Mouse (Mus musculus) cerebellum, adult 2 months (tissue): ENCODE measurements around the gene Mon2. TPM values are rescaled to one million over a fixed set of nuclear protein-coding genes. Genes with fewer than 3 reads are reported as not detected.
A peak's percentile ranks its signal among the peaks of the same experiment; 100 is the strongest.
"Not testable (repeated sequence)": the region's sequence is repeated elsewhere in the genome, so short reads cannot be mapped to it uniquely, and the experiment has no call there.

Experiments
- DNase-seq, 2 experiments: peaks; one replicate each; pipeline ENCODE4 v3.0.0; 2021
- H3K27ac ChIP-seq: fragments of 200-500 bp; 2 replicates; pipeline ENCODE4 v1.5.1; 2012; ENCODE audit warnings: low read length, control low read depth, inconsistent platforms; ENCODE audit not compliant: insufficient read depth
- H3K27me3 ChIP-seq: fragments of 200-500 bp; 2 replicates; pipeline ENCODE4 v1.6.1; 2012; ENCODE audit warnings: inconsistent platforms, mild to moderate bottlenecking, low read length, moderate library complexity; ENCODE audit not compliant: control insufficient read depth, insufficient read depth
- H3K4me1 ChIP-seq: fragments of 200-500 bp; 2 replicates; pipeline ENCODE4 v1.6.1; 2011; ENCODE audit warnings: low read length; ENCODE audit not compliant: control insufficient read depth, insufficient read depth
- H3K4me3 ChIP-seq: fragments of 200-500 bp; replicated peaks from 2 replicates; pipeline ENCODE3; 2011; ENCODE audit warnings: mild to moderate bottlenecking, low read depth, low read length, control low read depth; ENCODE audit not compliant: insufficient read depth
- CTCF ChIP-seq: fragments of 200-500 bp; IDR thresholded peaks from 2 replicates; pipeline ENCODE4 v1.5.1; 2011; ENCODE audit warnings: low read depth, mild to moderate bottlenecking, control low read depth, low read length, moderate library complexity, borderline replicate concordance; ENCODE audit not compliant: insufficient read depth
- POLR2A ChIP-seq: fragments of 200-500 bp; IDR thresholded peaks from 2 replicates; pipeline ENCODE4 v1.6.1; 2011; ENCODE audit warnings: low read length, control low read depth, borderline replicate concordance; ENCODE audit not compliant: insufficient read depth
- WGBS: fragments of 180-500 bp; shearing (Covaris S2); methylation state at CpG from one replicate; pipeline ENCODE4 v1.1.7; 2018; 5-methylcytosine and 5-hydroxymethylcytosine counted together
- polyA plus RNA-seq: library from polyadenylated mRNA; depleted of rRNA; stranded (reverse); fragments of >200 nt; gene quantifications from 2 replicates; pipeline ENCODE4 v1.2.3, GENCODE M21; 2012

Mon2 gene
- polyA plus RNA-seq, 1 experiment, result 67.2 TPM

DNA sequence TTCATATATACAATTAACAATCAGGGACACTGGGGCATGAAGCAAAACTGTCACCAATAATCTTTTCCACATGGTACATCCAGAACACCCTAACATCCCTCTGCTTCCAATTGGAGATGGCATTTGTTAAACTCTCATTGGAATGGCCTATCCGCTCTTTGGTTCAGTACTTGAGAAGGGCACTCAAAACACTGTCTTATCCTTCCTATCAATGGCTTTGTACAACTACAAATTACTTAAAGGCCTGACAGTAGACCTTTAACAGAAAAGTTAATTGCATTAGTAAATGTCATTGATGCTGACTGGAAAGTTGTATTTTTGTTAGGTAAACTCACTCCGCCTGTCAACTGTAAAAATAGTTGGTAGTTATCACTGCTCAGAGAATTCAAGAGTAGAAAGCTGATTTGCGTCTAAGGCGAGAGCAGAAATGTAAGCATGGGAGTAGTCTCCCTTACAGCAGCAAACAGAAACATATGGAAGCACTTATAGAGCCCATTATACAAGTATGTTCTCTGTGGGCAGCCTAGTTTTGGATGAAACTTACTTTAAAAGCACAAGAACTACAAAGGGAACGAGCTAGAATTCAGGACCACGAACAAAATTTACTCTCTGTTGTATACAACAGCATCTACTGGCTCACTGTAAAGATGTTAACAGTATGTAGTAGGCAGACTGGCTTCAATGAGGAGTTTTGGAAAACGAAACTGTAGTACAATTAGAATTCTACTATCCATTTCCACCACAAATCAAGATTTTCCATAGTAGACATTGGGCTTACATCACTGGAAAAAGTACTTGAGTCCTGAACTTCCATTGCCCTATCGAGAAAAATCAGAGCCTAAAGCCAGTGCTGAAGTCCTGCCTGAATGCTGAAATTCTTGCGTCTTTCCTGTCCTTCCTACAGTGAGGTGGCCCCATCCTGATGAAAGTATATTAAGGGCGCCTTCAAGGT lies 92.5 kb downstream of the Mon2 start:
- WGBS, result 14% methylated on average over 10 of the region's 10 CpGs
- H3K27me3 ChIP-seq, result no peaks in the 10 kb centered on the region
- no peak for TF ChIP-seq CTCF
- TF ChIP-seq POLR2A, result no peak
- peaks cover 4% of the 10 kb centered on the region; the same call in 1 of the 2 replicates for H3K4me1 ChIP-seq
- no peak overlapping the region for H3K27ac ChIP-seq
- H3K4me3 ChIP-seq, result peak overlapping the region; percentile 79
- no peak for DNase-seq

DNA sequence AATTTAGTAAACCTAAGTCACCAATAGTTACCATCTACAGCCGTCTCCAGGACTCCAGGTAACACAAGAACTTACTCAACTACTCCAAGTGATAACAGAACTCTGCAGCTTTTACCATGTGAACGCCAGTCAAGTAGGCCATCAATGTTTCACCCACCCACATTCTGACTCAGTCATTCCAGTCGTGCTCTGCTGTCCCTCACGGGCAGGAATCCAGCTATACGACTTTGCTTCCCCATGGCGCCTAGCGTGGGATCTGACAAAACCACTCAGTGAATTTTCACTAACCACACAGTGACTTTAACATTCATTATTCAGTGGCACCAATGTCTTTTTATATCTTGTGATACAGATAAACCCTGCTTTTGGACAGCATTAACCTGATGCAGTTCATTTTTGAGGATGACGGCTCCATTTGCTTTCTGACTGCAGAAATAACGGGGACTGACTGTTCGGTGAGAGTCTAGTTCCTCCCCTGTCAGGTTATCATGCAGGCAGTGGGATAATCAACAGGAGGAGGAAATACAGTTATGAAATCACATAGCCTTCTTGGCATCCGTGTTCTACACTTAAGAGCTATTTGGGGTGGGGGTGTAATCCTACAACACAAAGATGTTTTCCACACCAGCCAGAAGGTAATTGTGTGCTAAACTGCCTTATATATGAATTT lies 93.3 kb downstream of the Mon2 start:
- 9% methylated on average over 11 of the region's 11 CpGs for WGBS
- Histone ChIP-seq H3K4me3 (peak overlapping the region; percentile 64), H3K4me1 (peaks cover 4% of the 10 kb centered on the region; the same call in 1 of the 2 replicates), H3K27me3 (no peaks in the 10 kb centered on the region), H3K27ac (no peak overlapping the region)
- DNase-seq, result peak in 1 of 2 experiments; percentile 51
- TF ChIP-seq POLR2A, result no peak
- TF ChIP-seq CTCF, result no peak

DNA sequence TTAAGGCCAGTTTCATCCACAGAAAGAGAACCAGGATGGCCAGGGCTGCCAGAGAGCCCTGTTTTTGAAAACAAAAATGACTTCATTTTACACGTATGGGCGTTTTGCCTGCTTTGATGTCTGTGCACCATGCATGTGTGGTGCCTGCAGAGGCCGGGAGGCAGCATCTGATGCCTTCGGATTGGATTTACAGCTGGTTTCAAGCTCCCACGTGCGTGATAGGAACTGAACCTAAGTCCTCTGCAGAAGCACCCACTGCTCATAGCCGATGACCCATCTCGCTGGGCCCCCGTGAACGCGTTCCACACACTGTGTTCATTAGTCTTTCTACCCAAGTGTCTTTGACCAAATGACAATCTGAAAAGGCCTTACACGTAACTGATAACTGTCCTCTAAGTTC lies 96.2 kb downstream of the Mon2 start:
- no peak for DNase-seq
- TF ChIP-seq POLR2A (no peak), CTCF (no peak)
- Histone ChIP-seq H3K4me1 (peaks cover 4% of the 10 kb centered on the region), H3K4me3 (no peak overlapping the region), H3K27me3 (no peaks in the 10 kb centered on the region), H3K27ac (no peak overlapping the region)
- WGBS, result 96% methylated on average over 12 of the region's 12 CpGs

DNA sequence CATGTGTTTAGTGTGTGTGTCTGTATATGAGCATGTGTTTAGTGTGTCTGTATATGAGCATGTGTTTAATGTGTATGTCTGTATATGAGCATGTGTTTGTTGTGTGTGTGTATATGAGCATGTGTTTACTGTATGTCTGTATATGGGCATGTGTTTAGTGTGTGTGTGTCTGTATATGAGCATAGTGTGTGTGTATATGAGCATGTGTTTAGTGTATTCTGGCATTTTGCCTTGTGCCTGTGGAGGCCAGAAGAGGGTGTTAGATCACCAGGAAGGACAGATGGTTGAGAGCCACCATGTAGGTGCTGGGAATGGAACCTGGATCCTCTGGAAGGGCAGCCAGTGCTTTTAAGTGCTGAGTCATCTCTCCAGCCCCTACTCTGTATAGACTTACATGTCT lies 96.9 kb downstream of the Mon2 start:
- Histone ChIP-seq H3K4me1 (peaks cover 4% of the 10 kb centered on the region), H3K27ac (no peak overlapping the region), H3K27me3 (no peaks in the 10 kb centered on the region), H3K4me3 (no peak overlapping the region)
- DNase-seq, result no peak
- TF ChIP-seq POLR2A (no peak), CTCF (no peak)

DNA sequence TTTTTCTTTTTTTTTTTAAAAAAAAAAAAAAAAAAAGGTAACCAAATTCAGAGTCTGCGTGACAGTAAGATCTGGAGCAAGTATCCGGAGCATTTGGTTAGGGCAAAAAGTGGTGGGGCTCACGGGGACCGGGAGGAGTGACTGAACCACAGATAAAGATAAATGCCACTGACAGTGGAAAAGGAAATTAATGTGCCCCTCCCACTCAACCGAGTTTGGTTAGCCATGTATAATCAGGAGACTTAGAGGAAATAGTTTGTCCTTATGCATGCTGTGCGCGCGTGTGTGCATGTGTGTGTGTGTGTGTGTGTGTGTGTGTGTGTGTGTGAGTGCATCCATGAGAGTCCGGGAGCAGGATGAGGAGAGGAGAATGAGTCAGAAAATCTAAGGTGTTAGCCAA lies 100.3 kb downstream of the Mon2 start:
- no peak overlapping the region for H3K27ac ChIP-seq
- 69% methylated on average over 9 of the region's 9 CpGs for WGBS
- H3K4me3 ChIP-seq, result no peak overlapping the region
- H3K27me3 ChIP-seq, result no peaks in the 10 kb centered on the region
- peaks cover 4% of the 10 kb centered on the region for H3K4me1 ChIP-seq
- TF ChIP-seq POLR2A (no peak), CTCF (no peak)
- DNase-seq, result no peak

DNA sequence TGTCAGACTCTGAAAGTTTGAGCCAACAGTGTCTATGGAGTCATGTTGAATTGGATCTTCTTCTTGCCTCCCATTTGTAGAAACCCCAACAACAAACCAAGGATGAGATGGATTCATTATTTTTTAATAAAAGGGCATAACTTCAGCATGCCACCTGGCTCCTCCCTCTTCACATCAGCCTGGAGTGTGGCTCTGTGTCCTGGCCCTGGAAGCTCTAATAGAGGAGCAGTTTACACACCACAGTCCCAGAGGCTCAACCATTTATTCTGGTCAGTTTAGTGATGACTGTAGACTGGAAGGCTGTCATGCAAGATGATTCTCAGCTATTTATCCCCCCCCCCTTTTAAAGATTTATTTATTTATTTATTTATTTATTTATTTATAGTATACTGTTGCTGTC lies 103.1 kb downstream of the Mon2 start:
- no peak for TF ChIP-seq CTCF
- TF ChIP-seq POLR2A, result no peak
- Histone ChIP-seq H3K4me1 (peaks cover 4% of the 10 kb centered on the region), H3K27ac (no peak overlapping the region), H3K4me3 (no peak overlapping the region), H3K27me3 (no peaks in the 10 kb centered on the region)
- no peak for DNase-seq

DNA sequence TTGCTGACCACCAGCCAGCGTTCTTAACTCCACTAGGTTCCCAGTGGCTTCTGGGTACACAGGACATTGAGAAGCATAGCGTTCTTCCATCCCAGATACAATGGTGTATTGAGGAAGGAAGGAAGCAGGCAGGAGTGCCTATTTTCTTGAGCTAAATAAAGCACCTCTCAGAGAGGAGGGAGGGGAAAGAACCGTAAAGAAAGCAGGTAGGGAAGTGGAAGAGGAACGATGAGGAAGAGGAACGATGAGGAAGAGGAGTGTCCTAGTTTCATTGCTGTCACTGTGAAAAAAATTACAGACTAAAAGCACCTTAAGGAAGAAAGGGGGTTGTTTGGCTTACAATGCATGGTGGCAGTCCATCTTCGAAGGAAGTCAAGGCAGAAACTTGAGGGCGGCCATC lies 106.1 kb downstream of the Mon2 start:
- Histone ChIP-seq H3K27ac (no peak overlapping the region), H3K27me3 (no peaks in the 10 kb centered on the region), H3K4me3 (no peak overlapping the region), H3K4me1 (peaks cover 3% of the 10 kb centered on the region; the same call in 1 of the 2 replicates)
- DNase-seq, result no peak
- TF ChIP-seq POLR2A (no peak), CTCF (no peak)
- 91% methylated on average over 7 of the region's 7 CpGs for WGBS

DNA sequence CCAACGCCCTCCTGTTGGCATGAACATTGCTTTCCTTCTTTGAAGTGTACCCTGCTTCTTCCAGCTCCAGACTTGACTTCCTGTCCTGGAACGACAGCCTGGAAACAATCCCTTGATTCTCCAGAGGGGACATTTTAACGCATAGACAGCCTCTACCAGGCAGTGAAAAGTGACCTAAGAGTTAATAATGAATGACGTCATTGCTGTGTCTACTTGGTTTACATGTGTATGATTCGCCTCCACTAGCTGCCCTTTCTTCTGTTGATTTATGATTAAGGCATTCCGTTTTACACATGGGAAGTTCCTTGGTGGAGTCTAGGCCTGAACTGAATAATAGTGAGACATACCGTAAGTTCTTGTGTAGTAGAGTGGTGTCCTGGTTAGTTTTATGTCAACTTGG lies 109.9 kb downstream of the Mon2 start:
- H3K4me1 ChIP-seq, result peaks cover 7% of the 10 kb centered on the region
- no peak overlapping the region for H3K27ac ChIP-seq
- H3K4me3 ChIP-seq, result no peak overlapping the region
- TF ChIP-seq CTCF (no peak), POLR2A (no peak)
- no peaks in the 10 kb centered on the region for H3K27me3 ChIP-seq
- DNase-seq, result no peak
- 71% methylated on average over 7 of the region's 7 CpGs for WGBS

DNA sequence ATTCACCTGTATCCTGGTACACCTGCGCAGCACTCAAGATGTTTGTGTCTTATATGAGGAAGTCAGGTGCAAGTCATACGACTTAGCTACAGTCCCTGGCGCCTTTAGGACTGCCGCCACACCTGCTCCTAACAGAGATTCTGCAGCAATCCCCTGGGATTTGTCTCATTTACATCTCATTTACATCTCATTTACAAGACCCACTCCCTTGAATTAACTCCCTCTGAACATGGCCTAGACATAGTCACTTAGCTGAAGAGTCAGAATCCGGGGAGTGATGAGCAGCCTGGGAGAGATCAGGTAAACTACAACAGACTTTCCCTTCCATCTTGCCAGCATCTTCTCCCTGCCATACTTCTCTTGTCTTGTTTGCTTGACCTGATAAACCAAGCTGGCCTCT lies 110.7 kb downstream of the Mon2 start:
- 78% methylated on average over 5 of the region's 5 CpGs for WGBS
- not testable (repeated sequence) for H3K4me1 ChIP-seq, H3K27me3 ChIP-seq, H3K4me3 ChIP-seq, H3K27ac ChIP-seq, DNase-seq
